Mouse (Mus musculus) testis, adult 2 months (tissue): ENCODE data around the gene Rbm6.

Source experiments
- CTCF ChIP-seq: fragments of 200-500 bp; IDR thresholded peaks from 2 replicates; pipeline ENCODE4 v1.5.1; 2012; ENCODE audit warnings: low read depth, mild to moderate bottlenecking, inconsistent platforms, low read length, moderate library complexity; ENCODE audit not compliant: control insufficient read depth, insufficient read depth, insufficient replicate concordance
- POLR2A ChIP-seq: fragments of 200-500 bp; IDR thresholded peaks from 2 replicates; pipeline ENCODE4 v1.6.1; 2012; ENCODE audit warnings: low read depth, mild to moderate bottlenecking, inconsistent platforms, low read length, moderate library complexity; ENCODE audit not compliant: control insufficient read depth

GRCm38 (mm10) chr9:107898563-107898962, 25.5 kb upstream of the Rbm6 start:
- TF ChIP-seq CTCF (no peak), POLR2A (no peak)
